Mouse (Mus musculus) thymus, adult 2 months (tissue): ENCODE data around the gene Cybb. TPM values are rescaled to one million over a fixed set of nuclear protein-coding genes. Genes with fewer than 3 reads are reported as not detected.

Experiments used
- DNase-seq: peaks from one replicate; pipeline ENCODE4 v3.0.0; 2021
- H3K27ac ChIP-seq: fragments of 200-500 bp; 2 replicates; pipeline ENCODE4 v1.5.1; 2012; ENCODE audit warnings: low read length, control low read depth; ENCODE audit not compliant: control insufficient read depth, insufficient read depth
- H3K27me3 ChIP-seq: fragments of 200-500 bp; 2 replicates; pipeline ENCODE4 v1.6.1; 2012; ENCODE audit warnings: mild to moderate bottlenecking, low read length, moderate library complexity, mixed read lengths; ENCODE audit not compliant: control insufficient read depth, insufficient read depth
- H3K36me3 ChIP-seq: fragments of 200-500 bp; 2 replicates; pipeline ENCODE4 v1.6.1; 2012; ENCODE audit warnings: mild to moderate bottlenecking, low read length, moderate library complexity; ENCODE audit not compliant: control insufficient read depth, insufficient read depth
- H3K4me1 ChIP-seq: fragments of 200-500 bp; replicated peaks from 2 replicates; pipeline ENCODE4 v1.6.1; 2012; ENCODE audit warnings: low read length; ENCODE audit not compliant: control insufficient read depth, insufficient read depth
- H3K4me3 ChIP-seq: fragments of 200-500 bp; 2 replicates; pipeline ENCODE4 v1.5.1; 2012; ENCODE audit warnings: mild to moderate bottlenecking, low read length, control low read depth, moderate library complexity; ENCODE audit not compliant: control insufficient read depth, insufficient read depth
- CTCF ChIP-seq: fragments of 200-500 bp; IDR thresholded peaks from 2 replicates; pipeline ENCODE4 v1.5.1; 2012; ENCODE audit warnings: mild to moderate bottlenecking, control low read depth, low read length, moderate library complexity, borderline replicate concordance; ENCODE audit not compliant: control insufficient read depth, poor library complexity, insufficient read depth; ENCODE audit errors: extremely low read depth
- POLR2A ChIP-seq: fragments of 200-500 bp; IDR thresholded peaks from 2 replicates; pipeline ENCODE4 v1.6.1; 2012; ENCODE audit warnings: mild to moderate bottlenecking, low read length, control low read depth, moderate library complexity; ENCODE audit not compliant: control insufficient read depth, poor library complexity, insufficient read depth; ENCODE audit errors: extremely low read depth
- WGBS: fragments of 180-500 bp; shearing (Covaris S2); methylation state at CpG from one replicate; pipeline ENCODE4 v1.1.7; 2018; 5-methylcytosine and 5-hydroxymethylcytosine counted together
- polyA plus RNA-seq: library from polyadenylated mRNA; depleted of rRNA; stranded (reverse); fragments of >200 nt; gene quantifications from 2 replicates; pipeline ENCODE4 v1.2.3, GENCODE M21; 2012

The Cybb gene
- polyA plus RNA-seq, 1 experiment: 3.9 TPM

DNA sequence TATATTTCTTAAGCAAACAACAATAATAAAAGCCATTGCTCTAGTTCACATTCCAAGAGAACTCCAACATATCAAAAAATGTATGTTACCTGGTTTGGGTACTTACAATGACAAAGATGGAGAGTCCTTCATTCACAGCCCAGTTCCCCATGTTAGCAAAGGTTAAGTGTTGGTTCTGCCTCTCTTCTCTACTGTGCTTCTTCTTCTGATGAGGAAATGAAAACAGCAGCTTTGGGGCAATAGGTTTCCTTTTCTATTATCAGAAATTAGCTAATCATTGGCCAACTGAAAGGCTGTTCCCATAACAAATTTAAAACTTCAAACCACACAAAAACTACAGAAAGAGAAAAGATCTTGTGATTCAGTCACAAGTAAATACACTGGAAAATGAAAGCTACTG, 18.5 kb downstream of the Cybb start:
- no peaks in the 10 kb centered on the region for H3K36me3 ChIP-seq
- H3K27me3 ChIP-seq: no peaks in the 10 kb centered on the region
- H3K4me1 ChIP-seq: no peaks in the 10 kb centered on the region
- no peak for TF ChIP-seq CTCF
- TF ChIP-seq POLR2A: no peak
- H3K4me3 ChIP-seq: no peak overlapping the region
- DNase-seq: no peak
- H3K27ac ChIP-seq: no peak overlapping the region

DNA sequence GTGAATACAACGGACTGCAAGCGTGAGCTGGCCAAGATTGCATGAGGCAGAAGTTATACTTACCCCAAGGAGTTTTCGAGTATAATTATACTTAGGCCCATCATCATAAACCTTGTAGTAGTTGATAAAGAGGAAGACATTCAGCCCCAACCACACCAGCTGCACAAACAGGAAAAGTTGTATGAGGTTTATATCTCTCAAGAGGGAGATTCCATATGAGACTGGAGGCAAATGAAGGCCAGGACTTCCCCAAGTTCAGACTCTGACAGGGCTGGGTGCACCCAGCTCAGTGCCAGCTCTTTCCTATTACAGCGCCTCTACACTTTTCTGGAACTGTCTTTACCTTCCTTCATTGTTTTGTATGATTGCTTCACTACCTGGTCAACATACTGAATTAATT, 20.6 kb downstream of the Cybb start:
- WGBS: 36% methylated on average over 4 of the region's 4 CpGs

DNA sequence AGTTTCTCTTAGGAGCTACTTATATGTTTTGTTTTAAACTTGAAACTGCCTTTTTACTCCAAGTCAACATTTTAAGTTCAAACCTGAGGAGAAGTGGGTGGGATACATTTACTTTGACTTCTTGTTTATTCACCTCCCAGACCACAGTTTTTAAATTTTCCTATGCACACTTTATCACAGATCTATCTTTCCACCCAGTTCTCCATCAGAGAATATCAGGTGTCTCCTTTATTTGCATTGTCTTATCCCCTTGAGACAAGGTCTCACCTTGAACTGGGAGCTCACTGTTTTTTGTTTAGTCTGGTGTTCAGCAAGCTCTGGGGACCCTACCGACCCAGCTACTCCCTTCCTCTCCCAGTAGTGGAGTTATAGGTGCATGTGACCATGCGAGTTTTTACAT, 21.7 kb downstream of the Cybb start:
- H3K27me3 ChIP-seq: no peaks in the 10 kb centered on the region
- no peaks in the 10 kb centered on the region for H3K4me1 ChIP-seq
- 95% methylated on average over 2 of the region's 2 CpGs for WGBS
- no peaks in the 10 kb centered on the region for H3K36me3 ChIP-seq
- no peak for TF ChIP-seq POLR2A
- no peak for TF ChIP-seq CTCF
- H3K27ac ChIP-seq: no peak overlapping the region
- H3K4me3 ChIP-seq: no peak overlapping the region
- no peak for DNase-seq

More for the DNA sequence above, 20.6 kb downstream of the Cybb start:
- TF ChIP-seq POLR2A (no peak), CTCF (no peak)
- no peaks in the 10 kb centered on the region for H3K36me3 ChIP-seq
- no peaks in the 10 kb centered on the region for H3K4me1 ChIP-seq
- no peak overlapping the region for H3K4me3 ChIP-seq
- H3K27me3 ChIP-seq: no peaks in the 10 kb centered on the region
- no peak overlapping the region for H3K27ac ChIP-seq
- no peak for DNase-seq

DNA sequence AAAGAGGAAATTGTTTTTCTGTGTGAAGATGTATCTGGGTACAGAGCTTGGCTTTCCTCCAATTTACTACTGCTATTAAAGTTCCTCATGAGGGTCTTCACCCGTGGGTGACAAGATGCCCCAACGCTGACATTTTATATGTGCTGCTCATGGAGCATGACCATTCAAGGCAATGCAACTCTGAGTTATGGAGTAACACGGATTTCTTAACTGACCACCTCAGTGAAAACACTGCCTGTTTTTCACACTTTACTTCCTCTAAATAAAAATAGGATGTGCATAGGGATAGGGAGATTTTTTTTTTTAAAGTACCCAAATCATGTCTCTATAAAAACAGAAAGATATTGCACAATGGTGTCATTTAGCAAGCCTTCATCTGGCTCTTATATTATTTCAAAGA, 24.9 kb downstream of the Cybb start:
- Histone ChIP-seq H3K27ac (no peak overlapping the region), H3K36me3 (no peaks in the 10 kb centered on the region), H3K4me3 (no peak overlapping the region), H3K27me3 (no peaks in the 10 kb centered on the region), H3K4me1 (no peaks in the 10 kb centered on the region)
- no peak for DNase-seq
- TF ChIP-seq CTCF (no peak), POLR2A (no peak)
- WGBS: 77% methylated on average over 3 of the region's 3 CpGs

DNA sequence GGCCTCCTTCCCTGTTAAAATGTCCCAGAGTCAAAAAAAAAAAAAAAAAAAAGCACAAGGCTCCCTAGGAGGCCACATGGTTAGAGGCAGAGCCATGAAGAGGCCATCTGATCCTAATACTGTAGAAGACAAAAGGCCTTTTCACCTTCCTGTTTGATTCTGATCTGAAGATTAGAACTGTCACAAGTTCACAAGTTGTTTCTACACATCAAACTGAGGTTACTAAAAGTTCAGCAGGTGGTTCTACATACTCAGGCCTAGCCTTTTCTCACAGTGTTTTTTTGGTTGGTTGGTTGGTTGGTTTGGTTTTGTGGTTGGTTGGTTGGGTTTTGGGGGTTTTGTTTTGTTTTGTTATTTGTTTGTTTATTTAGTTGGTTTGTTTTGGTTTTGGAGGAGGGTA, 26.2 kb downstream of the Cybb start:
- H3K27me3 ChIP-seq: no peaks in the 10 kb centered on the region
- no peaks in the 10 kb centered on the region for H3K36me3 ChIP-seq
- H3K4me1 ChIP-seq: no peaks in the 10 kb centered on the region
- no peak overlapping the region for H3K4me3 ChIP-seq
- no peak for DNase-seq
- TF ChIP-seq CTCF (no peak), POLR2A (no peak)
- no peak overlapping the region for H3K27ac ChIP-seq

DNA sequence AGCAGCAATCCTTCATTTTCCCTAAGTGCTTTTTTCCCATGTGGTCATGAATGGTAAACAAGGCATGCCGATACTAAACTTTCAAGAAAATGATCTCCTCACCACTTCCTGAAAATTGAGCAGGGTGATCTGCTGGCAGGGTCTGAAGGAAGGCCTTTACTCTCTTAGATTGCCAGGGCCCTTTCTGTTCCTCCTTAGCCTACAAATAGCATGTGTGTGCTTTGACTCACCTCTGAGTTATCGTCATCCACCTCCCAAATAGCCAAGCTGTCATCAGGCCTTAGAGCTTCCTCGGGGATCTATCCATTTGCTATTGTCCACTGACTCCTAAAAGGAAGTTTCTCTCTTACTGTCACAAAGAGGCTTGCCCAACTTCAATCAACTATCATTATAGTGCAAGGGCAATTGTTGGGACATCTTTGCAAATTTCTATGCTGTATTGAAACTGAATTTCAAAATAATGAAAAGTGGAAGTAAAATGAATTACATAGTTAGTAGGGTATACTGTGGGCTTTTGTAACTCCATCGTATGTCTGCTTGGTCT, 27.1 kb downstream of the Cybb start:
- 67% methylated on average over 4 of the region's 4 CpGs for WGBS
- no peak for DNase-seq
- H3K4me3 ChIP-seq: no peak overlapping the region
- no peaks in the 10 kb centered on the region for H3K36me3 ChIP-seq
- H3K27me3 ChIP-seq: no peaks in the 10 kb centered on the region
- H3K27ac ChIP-seq: no peak overlapping the region
- no peaks in the 10 kb centered on the region for H3K4me1 ChIP-seq
- TF ChIP-seq POLR2A (no peak), CTCF (no peak)

DNA sequence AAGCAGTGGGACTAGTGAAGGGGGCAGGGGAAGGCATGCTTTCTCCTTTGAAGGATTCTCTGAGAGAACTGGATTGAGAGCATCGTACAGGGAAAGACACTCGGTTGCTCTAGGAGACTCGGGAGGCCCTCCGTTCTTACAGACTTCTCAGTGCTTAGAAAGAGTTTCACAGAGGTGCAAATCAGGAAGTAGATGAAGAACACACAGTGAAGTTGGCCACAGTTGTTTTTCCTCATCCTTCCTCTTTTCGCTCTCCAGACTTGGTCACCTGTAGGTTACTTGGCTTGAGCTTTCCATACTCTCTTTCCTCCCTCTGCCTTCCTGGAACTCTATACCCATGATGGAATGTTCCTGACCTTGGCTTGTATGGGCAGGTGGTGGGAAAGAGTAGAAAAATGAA, 35.2 kb downstream of the Cybb start:
- no peak overlapping the region for H3K27ac ChIP-seq
- 13% methylated on average over 5 of the region's 5 CpGs for WGBS
- DNase-seq: no peak
- H3K4me1 ChIP-seq: no peaks in the 10 kb centered on the region
- TF ChIP-seq CTCF (no peak), POLR2A (no peak)
- H3K36me3 ChIP-seq: no peaks in the 10 kb centered on the region
- no peak overlapping the region for H3K4me3 ChIP-seq
- H3K27me3 ChIP-seq: no peaks in the 10 kb centered on the region
